ENCODE assay signal across 10 mouse cellular contexts in the genomic region with DNA sequence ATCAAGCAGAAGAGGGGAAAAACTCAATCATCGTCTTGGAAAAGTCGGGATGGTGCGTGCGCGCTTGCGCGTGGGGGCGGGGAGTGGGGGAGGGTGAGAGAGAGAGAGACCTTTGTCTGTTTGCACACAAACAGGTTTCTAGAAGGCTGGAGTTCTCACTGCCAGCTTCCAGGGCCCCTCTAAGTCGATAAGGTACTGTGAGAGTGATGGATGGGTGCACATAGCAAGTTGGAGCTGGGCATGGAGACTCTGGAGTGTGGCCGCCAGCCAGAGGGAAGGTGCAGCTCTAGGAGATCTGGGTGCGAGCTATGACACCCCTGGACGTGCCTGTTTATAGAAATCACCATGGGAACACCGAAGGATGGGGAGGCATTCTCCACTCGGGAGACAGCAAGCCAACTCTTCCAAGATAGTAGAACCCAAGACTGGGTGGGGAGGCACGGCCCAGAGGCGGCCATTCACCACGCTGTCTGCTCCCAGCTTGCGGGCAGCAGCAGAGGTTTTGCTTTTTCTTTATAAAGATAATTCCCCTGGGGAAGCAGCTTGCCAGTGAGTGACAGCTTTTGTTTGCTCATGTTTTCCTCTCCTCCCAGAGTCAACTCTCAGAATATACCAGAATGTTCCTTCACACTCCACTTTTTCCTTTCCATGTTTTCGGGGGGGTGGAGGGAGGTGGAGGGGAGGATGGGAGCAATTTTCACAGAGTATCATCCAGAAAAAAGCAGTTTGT.
DNase-seq lines count a peak whose midpoint lies in the region; ATAC-seq and TF ChIP-seq lines count a peak whose summit lies in the region.
"Had no signal": no experiment of that assay in that cellular context is flagged by ENCODE, and none has a peak within 500 bp of the region (broad histone marks: within the 10 kb centered on the region; RNA-seq: fewer than 3 reads in every experiment).

No protein-coding gene starts in this region.

- no peak overlapping the region for H3K27ac ChIP-seq in lung, embryonic 14.5 days (ENCODE audit: low read depth)
- H3K27ac ChIP-seq in hindbrain, embryonic 14.5 days = 0 out of 2 replicates have a peak overlapping the region, but pooled peaks have one; percentile 21

- 43% methylated on average over 19 of the region's 19 CpGs for WGBS in lung, embryonic 14.5 days
- WGBS in hindbrain, embryonic 14.5 days = 58% methylated on average over 19 of the region's 19 CpGs

- no peaks in the 10 kb centered on the region for H3K36me3 ChIP-seq in lung, embryonic 14.5 days (ENCODE audit: insufficient read depth)
- H3K36me3 ChIP-seq in hindbrain, embryonic 14.5 days (replicated peaks; ENCODE audit: control insufficient read depth, insufficient read depth) = no peaks in the 10 kb centered on the region
- no peaks in the 10 kb centered on the region for H3K36me3 ChIP-seq in splenic B cell, adult 2 months (ENCODE audit: control insufficient read depth, insufficient read depth, low read length, poor library complexity, severe bottlenecking)

- peak; percentile 26 for DNase-seq in lung, embryonic 14.5 days
- DNase-seq in lung, postnatal 4 days = no peak
- peak; percentile 71 for DNase-seq in heart, adult 8-10 months (ENCODE audit: low spot score)
- no peak for DNase-seq in hindbrain, embryonic 14.5 days (ENCODE audit: low spot score)
- DNase-seq in splenic B cell, adult 2 months (ENCODE audit: low read depth, low spot score) = peak; percentile 21
- no peak for DNase-seq in adrenal gland, adult 2 months
- no peak for DNase-seq in left cerebral cortex, adult 8-10 months (ENCODE audit: low spot score in 2 of 2)
- DNase-seq: cerebellum, adult 18-20 months had no signal

- H3K4me2 ChIP-seq in lung, embryonic 14.5 days = peak overlapping the region; percentile 29; the same call in 1 of the 2 replicates
- no peak overlapping the region for H3K4me2 ChIP-seq in hindbrain, embryonic 14.5 days (replicated peaks)

- H3K9me3 ChIP-seq in lung, embryonic 14.5 days (ENCODE audit: low read depth, low read length) = no peaks in the 10 kb centered on the region
- H3K9me3 ChIP-seq in hindbrain, embryonic 14.5 days (ENCODE audit: control insufficient read depth, low read length) = no peaks in the 10 kb centered on the region

- H3K4me1 ChIP-seq in lung, embryonic 14.5 days (ENCODE audit: insufficient read depth) = peaks cover 17% of the 10 kb centered on the region
- H3K4me1 ChIP-seq in hindbrain, embryonic 14.5 days (replicated peaks; ENCODE audit: control insufficient read depth, insufficient read depth, low read length) = peaks cover 7% of the 10 kb centered on the region

- peak; percentile 39 for ATAC-seq in lung, embryonic 14.5 days (ENCODE audit: insufficient read depth)
- 0 out of 2 replicates have a peak, but pooled peaks have one; percentile 34 for ATAC-seq in hindbrain, embryonic 14.5 days (ENCODE audit: low FRiP score)
- ATAC-seq: Patski had no signal

- no peaks in the 10 kb centered on the region for H3K27me3 ChIP-seq in lung, embryonic 14.5 days (ENCODE audit: insufficient read depth, low read length)
- H3K27me3 ChIP-seq in hindbrain, embryonic 14.5 days (ENCODE audit: control insufficient read depth, insufficient read depth, low read length) = no peaks in the 10 kb centered on the region
- no peaks in the 10 kb centered on the region for H3K27me3 ChIP-seq in splenic B cell, adult 2 months (ENCODE audit: control insufficient read depth, insufficient read depth, low read length, poor library complexity, severe bottlenecking)

- no peak overlapping the region for H3K4me3 ChIP-seq in lung, embryonic 14.5 days (ENCODE audit: low read depth, low read length)
- H3K4me3 ChIP-seq in hindbrain, embryonic 14.5 days (replicated peaks; ENCODE audit: low read length) = no peak overlapping the region
- H3K4me3 ChIP-seq: myocyte had no signal

- H3K9ac ChIP-seq in lung, embryonic 14.5 days = no peak overlapping the region; the same call in 1 of the 2 replicates
- no peak overlapping the region for H3K9ac ChIP-seq in hindbrain, embryonic 14.5 days

- no peak for TF ChIP-seq CTCF in lung, embryonic 14.5 days (IDR thresholded peaks at IDR 0.05; ENCODE audit: low read depth)

Comparison
In these comparisons a context has a peak if more than half of its experiments do, and no peak if none do; other contexts are left out.
1. DNase-seq: peak in lung, embryonic 14.5 days (single experiment), heart, adult 8-10 months (single experiment) and splenic B cell, adult 2 months (single experiment); none in lung, postnatal 4 days (0 of 2), hindbrain, embryonic 14.5 days (single experiment), adrenal gland, adult 2 months (single experiment) and left cerebral cortex, adult 8-10 months (0 of 2).